Mouse (Mus musculus): ENCODE measurements around the gene Fam83b.

GRCm38 (mm10) chr9:76518665-76519064, 48.3 kb downstream of the Fam83b start:
- peak; percentile 53 for TF ChIP-seq CTCF (IDR thresholded peaks at IDR 0.05; ENCODE audit: low read depth)
- TF ChIP-seq EP300 (IDR thresholded peaks at IDR 0.05; ENCODE audit: low read depth) = no peak
